Mouse (Mus musculus): ENCODE data around the gene Galnt3.

DNA sequence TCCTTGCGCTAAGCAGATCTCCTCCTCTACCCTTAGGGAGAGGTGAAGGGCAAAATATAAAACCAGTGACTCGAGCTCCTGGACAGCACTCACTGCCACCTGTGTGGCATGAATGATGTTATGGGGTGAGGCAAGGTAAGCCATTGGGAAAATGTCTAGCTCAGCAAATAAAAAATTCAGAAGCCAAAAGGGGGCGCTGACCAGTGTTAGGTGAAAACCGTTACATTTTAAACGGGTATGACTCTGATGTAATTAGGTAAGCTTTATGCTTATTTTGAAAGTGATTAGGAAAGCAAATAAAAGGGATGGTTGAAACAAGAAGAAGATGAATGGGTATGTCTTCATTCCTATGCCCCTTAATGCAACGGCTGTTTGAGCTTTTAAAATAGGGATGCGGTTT is 24.6 kb downstream of the Galnt3 start:
- TF ChIP-seq CTCF (IDR thresholded peaks at IDR 0.05; ENCODE audit: insufficient read depth, low read length) (no peak), POLR2A (IDR thresholded peaks at IDR 0.05; ENCODE audit: borderline replicate concordance, extremely low read depth, low read depth, low read length) (no peak)
